Mouse (Mus musculus) MEL (cell line): Measurements from ENCODE around the gene Pxt1.

ENCODE experiments used
- CTCF ChIP-seq, 3 experiments: IDR thresholded peaks in 2 of 3; conservative IDR thresholded peaks in 1 of 3; 2 replicates each; pipeline ENCODE4 v1.5.1; 2011 to 2012; ENCODE audit warnings: low read length in 3 of 3, low read depth in 2 of 3, mild to moderate bottlenecking in 2 of 3, improper control_type of control experiment in 1 of 3, inconsistent platforms in 1 of 3, mixed read lengths in 1 of 3, moderate library complexity in 1 of 3; ENCODE audit not compliant: control insufficient read depth in 1 of 3, insufficient read depth in 1 of 3, poor library complexity in 1 of 3, severe bottlenecking in 1 of 3
- GATA1 ChIP-seq: IDR thresholded peaks from 2 replicates; pipeline ENCODE4 v1.6.1; 2011; ENCODE audit warnings: low read depth, low read length, improper control_type of control experiment
- KAT2A ChIP-seq: conservative IDR thresholded peaks from 2 replicates; pipeline ENCODE4 v1.6.1; 2012; ENCODE audit warnings: low read depth, low read length, improper control_type of control experiment, inconsistent platforms
- MAZ ChIP-seq: IDR thresholded peaks from 2 replicates; pipeline ENCODE4 v1.6.1; 2012; ENCODE audit warnings: low read depth, mild to moderate bottlenecking, inconsistent platforms, low read length, improper control_type of control experiment
- POLR2A ChIP-seq, 2 experiments: IDR thresholded peaks; 2 replicates each; pipeline ENCODE4 v1.6.1; 2011 to 2012; ENCODE audit warnings: low read length in 2 of 2, mild to moderate bottlenecking in 2 of 2, control low read depth in 1 of 2, improper control_type of control experiment in 1 of 2, low read depth in 1 of 2, moderate library complexity in 1 of 2; ENCODE audit not compliant: control insufficient read depth in 1 of 2, insufficient read depth in 1 of 2, poor library complexity in 1 of 2
- POLR2AphosphoS5 ChIP-seq: IDR thresholded peaks from 2 replicates; pipeline ENCODE4 v1.6.1; 2012; ENCODE audit warnings: low read depth, borderline replicate concordance, mild to moderate bottlenecking, inconsistent platforms, low read length, moderate library complexity, mixed read lengths
- RCOR1 ChIP-seq: IDR thresholded peaks from 2 replicates; pipeline ENCODE4 v1.6.1; 2012; ENCODE audit warnings: low read depth, mild to moderate bottlenecking, inconsistent platforms, low read length, improper control_type of control experiment
- USF1 ChIP-seq: IDR thresholded peaks from 2 replicates; pipeline ENCODE4 v1.6.1; 2014; ENCODE audit warnings: low read depth, mild to moderate bottlenecking, inconsistent platforms, low read length, improper control_type of control experiment, moderate library complexity
- ZNF384 ChIP-seq: IDR thresholded peaks from 2 replicates; pipeline ENCODE4 v1.6.1; 2012; ENCODE audit warnings: low read depth, mild to moderate bottlenecking, inconsistent platforms, low read length, improper control_type of control experiment

- no peak for TF ChIP-seq CTCF (IDR thresholded peaks at IDR 0.05 in 2 of 3, conservative IDR thresholded peaks at IDR 0.05 in 1 of 3; ENCODE audit: control insufficient read depth in 1 of 3, insufficient read depth in 1 of 3, low read depth in 2 of 3, low read length in 3 of 3, poor library complexity in 1 of 3, severe bottlenecking in 1 of 3)
- no peak for TF ChIP-seq USF1
- no peak for TF ChIP-seq GATA1
- TF ChIP-seq ZNF384: no peak
- TF ChIP-seq MAZ: no peak
- TF ChIP-seq POLR2AphosphoS5: no peak
- no peak for TF ChIP-seq KAT2A
- no peak for TF ChIP-seq RCOR1
- no peak for TF ChIP-seq POLR2A (IDR thresholded peaks at IDR 0.05; ENCODE audit: control insufficient read depth in 1 of 2, insufficient read depth in 1 of 2, low read depth in 1 of 2, low read length in 2 of 2, poor library complexity in 1 of 2)
These were observed 57.4 kb downstream of the Pxt1 start for GRCm38 (mm10) chr17:28886266-28886665.
